Mouse (Mus musculus) layer of hippocampus, adult 18-20 months (tissue): ENCODE measurements at regions not wholly inside any gene's neighbourhood (a gene's known extent, or its start where the extent isn't known, plus 50 kb on each side); places are given as distances from the start of the nearest gene placed in this dataset.

ENCODE experiments used
- DNase-seq, 2 experiments: peaks; one replicate each; pipeline ENCODE4 v3.0.0; 2022; ENCODE audit warnings: low spot score in 2 of 2

DNA sequence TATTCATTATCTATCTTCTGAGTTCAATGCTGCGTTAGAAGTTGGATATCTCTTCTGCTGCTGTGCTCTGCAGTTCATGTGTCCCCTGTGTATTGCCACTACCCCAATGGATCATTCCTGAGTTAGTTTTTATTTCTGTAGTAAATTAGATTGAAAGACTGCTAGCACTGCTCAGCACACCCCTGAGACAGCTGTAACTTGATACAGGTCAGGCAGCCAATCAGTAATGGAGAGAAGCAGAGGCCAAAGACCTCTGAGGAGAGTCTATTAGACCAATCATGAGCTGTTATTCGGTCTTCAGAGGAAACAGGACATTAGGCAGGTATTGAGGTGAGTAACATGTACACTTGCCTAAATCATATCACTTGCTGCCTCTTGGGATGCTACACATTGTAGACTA, 837.5 kb upstream of the Chordc1 start:
- no peak for DNase-seq

DNA sequence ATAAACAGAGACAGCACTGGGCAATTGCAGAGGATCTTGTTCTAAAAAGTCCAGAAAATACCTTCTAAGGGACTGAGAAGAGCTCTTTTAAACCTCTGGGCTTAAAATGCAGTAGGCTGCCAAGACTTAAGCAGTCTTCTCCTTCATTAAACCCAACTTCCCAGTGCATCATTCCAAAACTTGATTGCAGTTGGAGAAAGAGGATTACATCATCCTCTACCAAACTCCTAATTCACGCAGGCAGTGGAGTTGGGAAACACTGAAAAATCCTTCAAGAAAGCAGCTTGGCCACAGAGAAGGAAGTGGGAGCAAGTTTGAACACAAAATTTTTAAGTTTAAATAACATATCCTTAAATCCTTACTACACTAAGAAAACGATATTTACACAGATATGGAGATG, 825.5 kb upstream of the Chordc1 start:
- no peak for DNase-seq

DNA sequence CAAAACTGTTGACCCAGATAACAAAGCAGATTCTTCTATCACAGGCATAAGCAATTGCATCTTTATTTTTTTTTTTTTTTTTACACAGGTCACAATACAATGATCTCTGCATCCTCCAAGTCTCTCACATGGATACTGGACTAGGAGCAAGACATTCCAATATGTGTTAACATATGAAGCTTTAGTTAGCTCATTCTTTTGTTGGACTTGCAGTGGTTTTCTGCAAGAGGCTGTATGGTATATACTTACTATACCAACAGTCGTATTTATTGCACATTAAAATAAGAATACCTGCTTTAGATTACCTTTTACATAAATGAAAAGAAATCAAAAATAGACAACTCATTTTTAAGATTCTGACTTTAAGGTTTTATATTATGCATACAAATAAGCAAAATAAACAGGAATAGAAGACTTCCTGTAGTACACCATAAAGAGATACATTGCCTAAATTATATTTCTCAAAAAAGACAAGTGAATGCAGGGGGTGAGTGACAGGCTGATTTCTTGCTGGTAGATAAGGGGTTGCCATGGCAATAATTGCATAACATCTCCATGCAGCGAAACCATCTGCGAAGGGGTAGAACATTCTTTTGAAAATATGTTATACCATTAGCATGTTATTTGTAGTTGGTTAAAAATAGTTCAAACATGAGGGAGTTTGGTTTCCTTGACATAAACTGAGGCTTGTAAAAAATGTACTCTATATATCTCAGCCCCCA, 807.1 kb upstream of the Chordc1 start:
- DNase-seq: peak; percentile 64 to 86

DNA sequence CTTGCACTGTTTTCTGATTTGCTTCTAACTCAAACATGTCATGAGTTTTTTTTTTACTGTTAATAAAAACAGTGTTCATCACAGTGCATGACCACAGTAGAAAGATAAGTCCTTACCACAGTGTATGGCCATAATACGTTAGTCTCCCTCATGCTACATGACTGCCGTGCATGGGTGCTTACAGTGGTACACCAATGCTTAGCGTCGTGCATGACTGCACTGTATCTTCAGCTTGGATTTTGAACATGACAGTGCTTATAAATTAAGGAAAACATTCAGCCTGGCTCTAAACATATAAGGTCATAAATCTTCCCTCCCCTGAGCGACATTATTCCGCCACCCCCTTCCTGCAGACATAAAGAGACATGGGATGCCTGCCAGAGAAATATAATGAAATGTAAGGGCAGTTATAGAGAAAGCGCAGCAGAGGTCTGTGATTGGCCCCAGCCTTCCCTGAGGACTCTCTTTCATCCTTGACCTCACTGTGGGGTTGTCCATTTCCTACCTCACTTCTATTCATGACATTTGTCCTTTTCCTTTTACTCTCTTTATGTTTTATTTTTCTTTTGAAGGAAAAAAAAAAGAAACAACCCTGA, 791.7 kb upstream of the Chordc1 start:
- DNase-seq: no peak

DNA sequence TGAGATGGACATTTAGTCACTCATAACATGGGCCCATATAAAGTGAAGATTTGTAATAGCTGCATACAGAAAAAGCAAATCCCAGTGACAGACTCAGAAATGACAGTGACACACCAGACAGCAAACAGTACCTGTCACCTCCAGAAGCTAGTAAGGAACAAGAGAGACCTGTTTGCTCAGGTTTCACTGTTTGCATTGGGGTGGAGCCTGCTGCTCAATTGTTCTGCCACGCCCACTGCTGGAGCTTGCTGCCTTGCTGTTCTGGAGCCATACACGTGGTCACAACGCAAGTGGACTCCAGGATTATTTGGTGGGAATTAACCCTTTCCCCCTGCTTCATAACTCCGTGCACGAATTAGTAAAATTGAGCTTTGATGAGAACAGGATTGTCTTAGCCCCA, 783.2 kb upstream of the Chordc1 start:
- DNase-seq: no peak

DNA sequence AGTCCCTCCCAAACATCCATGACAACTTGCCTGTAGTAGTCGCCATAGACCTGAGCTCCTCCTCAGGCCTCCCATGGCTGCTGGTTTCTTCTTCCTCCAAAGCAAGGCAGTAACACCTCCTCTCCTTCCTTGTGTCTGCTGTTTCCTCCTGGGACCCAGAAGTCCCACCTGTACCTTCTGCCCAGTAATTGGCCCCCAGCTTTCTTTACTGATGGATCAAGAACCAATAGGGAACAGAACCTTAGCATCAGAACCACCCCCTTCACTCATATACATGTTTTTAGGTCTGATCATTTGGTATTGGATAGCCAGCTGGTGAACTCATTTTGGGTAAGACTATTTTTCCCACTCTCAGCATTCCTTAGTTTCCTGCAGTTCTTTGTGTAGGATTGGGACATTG, 735.7 kb upstream of the Chordc1 start:
- no peak for DNase-seq

DNA sequence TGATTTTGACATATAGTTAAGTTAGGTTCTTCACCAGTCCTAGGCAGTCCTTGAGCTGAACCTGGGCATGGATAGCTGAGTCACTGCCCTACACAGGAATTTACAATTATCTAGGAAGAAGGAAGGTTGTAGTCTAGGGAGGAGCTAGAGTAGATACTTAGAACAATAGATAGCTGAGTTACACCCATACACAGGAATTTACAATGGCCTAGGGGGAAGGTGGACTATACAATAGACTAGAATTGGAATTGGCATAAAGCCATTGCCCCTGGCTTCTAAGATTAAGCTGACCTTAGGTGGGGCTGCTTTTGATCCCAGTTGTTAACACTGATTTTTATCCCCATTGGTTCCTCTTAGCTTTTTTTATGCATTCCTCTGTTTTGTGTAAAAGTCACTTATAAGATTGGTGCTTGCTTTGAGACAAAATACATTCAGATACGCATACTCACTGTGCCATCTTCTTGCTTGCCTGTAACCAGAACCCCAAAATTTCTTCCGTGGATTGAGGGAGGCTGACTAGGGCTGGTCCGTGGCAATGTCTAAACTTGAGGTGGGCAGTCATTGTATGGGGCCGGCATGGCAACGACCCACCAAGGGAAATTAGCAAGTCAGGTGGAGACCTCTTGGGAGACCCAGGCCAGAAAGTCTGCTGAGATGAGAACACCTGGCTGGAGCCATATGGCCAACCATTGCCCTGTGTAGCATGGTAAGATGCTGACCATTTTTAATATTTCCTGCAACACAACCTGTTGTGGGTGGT, 734.1 kb upstream of the Chordc1 start:
- no peak for DNase-seq

DNA sequence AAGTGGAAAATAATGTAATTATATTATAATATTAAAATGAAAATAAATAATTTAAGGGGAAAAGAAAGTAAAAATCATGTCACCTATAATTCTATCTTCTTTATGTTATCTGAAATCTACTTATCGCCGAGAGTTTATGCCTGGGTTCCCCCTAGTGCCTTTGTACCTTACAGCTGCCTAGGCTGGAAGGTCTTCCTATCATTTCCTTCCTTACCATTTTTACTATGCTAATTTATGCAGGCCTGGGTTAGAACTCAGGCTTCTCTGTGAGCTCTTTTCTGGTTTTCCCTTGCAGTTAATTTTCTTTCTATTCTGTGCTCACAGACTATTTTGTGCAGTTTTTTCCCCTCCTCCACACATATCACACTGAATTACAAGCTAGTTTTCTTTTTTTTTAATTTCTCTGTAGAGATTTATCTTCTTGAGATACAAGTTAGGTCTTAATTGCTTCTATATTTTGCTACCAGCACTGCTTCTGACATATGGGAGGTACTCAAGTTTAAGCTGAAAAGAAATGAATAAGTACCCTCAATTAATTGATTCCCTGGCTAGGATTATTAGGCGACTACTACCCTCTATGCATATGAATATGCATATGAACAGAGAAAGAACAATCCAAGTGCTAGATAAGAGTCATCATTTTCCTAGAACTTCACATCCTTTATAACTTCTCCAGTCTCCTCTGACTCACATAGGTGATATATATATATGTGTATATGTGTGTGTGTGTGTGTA, 724.0 kb upstream of the Chordc1 start:
- DNase-seq: no peak

DNA sequence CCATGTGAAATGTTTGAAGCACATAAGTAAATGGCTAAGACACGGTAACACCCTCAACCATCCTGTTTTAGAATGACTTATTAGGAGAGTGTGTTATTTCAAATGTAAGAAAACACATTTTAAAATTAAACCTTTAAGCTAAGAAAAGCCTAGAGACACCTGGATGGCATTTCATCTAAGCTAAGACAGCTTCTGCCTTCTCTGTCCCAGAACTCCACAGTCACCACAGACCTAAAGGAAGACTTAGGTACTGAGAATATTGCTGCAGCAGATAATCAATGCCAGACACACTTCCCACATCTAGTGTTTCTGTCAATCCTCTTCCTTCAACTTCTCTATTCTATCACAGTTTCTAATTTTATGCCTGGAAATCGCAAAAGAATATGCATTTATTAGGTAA, 704.4 kb upstream of the Chordc1 start:
- DNase-seq: no peak

DNA sequence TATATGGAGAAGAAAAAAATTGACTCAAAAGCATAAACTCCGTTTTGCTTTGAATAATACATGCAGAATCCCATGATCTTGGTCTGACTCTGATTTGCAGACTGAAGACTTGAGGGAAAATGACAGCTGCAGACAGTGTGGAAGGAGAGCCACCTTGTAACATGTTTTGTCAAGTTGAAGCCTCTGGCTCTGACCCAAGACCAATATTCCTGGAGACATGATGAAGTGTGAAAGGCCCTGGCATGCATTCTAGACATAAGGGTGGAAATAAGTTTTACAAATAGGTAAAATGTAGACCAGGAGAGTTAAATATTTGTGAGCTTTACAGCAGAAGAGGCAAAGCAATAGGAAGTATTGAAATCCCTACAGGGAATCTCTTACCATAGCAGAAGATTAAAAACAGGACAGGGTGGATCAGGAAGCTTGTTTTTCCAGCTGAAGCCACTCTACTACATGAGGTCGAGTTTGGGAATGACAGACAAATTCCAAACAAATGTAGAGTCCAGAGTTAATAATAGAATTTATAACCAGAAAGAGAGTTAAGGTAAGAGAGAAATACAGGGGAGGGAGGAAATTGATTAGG, 703.9 kb upstream of the Chordc1 start:
- DNase-seq: no peak

DNA sequence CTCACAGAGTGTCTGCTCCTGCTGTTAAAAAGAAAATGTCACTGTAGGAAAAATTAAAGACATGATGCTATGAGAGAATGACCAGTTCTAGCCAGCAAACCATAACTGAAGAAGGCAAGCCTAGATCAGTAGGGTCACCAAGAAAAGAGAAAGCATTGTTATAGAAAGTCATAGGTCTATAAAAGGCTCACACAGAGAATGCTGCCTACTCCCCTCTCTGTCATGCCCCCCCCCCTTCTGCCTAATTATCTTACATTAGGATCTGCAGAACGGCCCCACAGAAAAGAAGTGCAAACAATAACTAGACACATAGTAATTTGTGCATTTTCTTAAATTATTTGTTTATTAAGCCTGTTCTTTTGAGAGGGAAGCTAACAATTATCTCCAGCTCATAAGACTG, 680.8 kb upstream of the Chordc1 start:
- DNase-seq: no peak

DNA sequence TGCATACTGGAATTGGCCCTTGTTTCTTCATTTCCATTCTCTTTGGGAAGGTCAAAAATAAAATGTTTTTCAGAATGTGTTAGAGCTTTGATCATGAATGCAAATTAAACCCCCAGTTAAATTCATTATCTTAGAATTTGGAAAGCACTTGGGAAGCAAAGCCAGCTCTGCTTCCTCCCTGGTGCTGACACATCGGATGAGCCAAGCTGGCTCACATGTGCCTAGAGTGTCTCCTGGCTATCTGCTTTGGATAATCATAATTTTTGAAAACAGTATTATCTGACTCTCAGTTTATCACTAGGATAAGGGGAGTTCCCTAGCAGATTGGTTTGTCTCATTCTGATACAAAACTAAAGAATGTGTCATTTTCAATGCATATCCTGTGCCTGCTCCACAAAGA, 649.4 kb upstream of the Chordc1 start:
- peak in 1 of 2 experiments; percentile 7 for DNase-seq

DNA sequence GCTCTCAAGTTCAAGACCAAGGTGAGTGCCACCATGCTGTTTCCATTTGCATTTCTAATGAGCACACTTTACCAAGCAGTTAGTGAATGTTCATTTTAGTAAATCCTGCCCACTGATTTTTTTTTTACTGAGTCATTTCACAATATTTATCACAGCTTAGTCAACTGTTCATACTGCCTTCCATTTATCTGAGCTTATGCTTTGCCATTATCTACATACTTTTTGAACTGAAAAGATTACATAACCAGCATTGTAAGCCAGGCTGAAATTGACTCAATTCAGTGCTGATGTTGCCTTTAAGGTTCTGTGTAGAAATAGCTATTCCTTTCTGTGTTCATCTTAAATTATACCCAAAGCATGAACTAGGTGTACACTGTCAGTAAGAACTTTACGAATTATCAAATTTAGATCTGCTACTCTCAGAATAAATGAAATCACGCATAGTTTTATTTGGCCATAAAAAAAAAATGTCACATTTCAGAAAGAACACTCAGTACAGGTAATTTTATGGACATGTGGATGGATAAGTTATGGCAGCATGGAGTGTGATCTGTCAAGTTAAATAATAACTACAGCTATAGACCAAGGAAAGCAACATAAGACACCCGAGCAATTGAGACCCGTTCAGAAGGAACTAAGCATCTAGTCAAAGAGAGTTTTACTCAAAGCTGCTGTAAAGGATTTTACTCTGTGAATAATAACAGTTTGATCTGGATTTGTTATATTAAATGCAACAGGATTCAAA, 645.9 kb upstream of the Chordc1 start:
- DNase-seq: peak in 1 of 2 experiments; percentile 0

DNA sequence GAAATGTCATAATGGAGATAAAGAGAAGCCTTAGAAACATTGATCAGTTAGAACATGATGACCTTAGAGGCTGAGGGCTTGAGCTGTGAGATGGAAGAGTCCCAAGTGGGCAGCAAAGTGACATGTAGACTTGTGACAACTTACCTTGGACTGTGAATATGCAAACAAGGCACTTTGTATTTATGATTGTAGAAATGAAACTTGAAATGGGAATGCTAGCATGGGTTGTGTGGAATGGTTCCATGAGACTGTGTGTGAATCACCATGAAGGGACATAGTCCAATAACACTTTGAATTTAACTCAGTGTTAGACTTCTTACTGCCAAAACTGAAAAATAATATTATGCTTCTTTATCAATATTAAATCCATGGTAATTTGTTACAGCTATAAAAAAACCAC, 638.1 kb upstream of the Chordc1 start:
- DNase-seq: no peak

DNA sequence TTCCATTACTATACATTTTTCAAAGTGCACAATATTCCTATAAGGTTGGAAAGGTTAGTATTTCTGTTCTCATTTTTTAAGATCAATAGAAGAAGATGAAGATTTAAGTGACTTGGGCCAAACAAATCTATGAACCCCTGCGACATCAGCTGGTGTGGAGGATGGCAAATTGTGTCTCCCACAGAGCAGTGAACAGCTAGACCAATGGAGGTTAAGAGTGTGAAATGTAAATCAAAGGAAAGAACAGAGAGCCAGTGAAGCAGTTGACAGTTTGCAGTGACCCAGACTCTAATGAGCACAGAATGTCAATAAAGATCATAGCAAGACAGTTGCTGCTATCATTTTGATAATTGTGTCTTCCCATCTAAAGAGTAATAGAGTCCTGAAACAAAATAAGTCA, 627.8 kb upstream of the Chordc1 start:
- DNase-seq: no peak

DNA sequence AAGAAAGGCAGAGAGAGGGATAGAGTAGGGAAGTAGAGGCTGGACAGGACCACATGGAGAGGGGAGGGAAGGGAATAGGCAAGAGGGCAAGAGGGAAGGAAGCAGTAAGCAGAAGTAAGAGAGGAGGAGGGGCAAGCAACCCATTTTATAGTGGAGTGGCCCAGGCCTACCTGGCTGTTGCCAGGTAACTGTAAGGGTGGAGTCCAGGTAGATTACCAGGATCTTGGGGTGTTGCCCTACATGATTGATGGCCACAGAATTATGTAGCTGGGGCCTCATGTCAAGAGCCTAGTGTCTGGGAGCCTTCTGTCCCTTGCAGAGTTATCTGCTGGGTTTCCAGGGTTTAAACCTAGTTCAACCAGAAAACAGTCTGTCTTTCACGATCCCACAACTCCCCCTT, 623.7 kb upstream of the Chordc1 start:
- DNase-seq: no peak

DNA sequence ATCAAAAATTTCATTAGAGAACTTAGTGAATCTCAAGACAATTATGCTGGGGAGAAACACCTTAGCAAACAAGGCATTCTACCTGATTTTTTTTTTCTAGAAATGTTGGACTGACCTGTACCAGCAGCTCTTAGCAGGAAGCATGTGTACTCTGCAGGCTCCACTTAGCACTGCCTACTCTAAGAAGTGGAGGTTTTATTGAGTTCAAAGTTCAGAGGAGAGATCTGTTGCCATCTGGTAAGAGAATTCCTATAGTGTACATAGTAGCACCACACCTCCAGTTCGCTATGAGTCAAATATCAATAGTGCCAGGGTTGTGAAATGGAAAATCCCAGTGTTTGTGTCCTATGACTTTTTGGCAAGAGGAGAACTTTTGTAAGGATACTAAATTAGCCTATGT, 616.4 kb upstream of the Chordc1 start:
- DNase-seq: no peak
